Mouse (Mus musculus): ENCODE measurements around the gene Plxdc2. TPM values are rescaled to one million over a fixed set of nuclear protein-coding genes. Genes with fewer than 3 reads are reported as not detected.

Gene Plxdc2
- polyA plus RNA-seq, 1 experiment: 19.9 TPM

- Histone ChIP-seq H3K27ac (replicated peaks; ENCODE audit: low read depth, low read length) (no peak overlapping the region), H3K4me1 (ENCODE audit: control insufficient read depth, insufficient read depth, insufficient read length, low read length) (no peaks in the 10 kb centered on the region), H3K4me3 (ENCODE audit: insufficient read depth, low read depth, low read length) (no peak overlapping the region)
These were observed 114.0 kb downstream of the Plxdc2 start for GRCm38 (mm10) chr2:16470099-16470498.

GRCm38 (mm10) chr2:16483943-16484342 lies 127.8 kb downstream of the Plxdc2 start:
- H3K4me1 ChIP-seq (ENCODE audit: control insufficient read depth, insufficient read depth, insufficient read length, low read length): no peaks in the 10 kb centered on the region
- H3K4me3 ChIP-seq (ENCODE audit: insufficient read depth, low read depth, low read length): no peak overlapping the region
- H3K27ac ChIP-seq (replicated peaks; ENCODE audit: low read depth, low read length): no peak overlapping the region

GRCm38 (mm10) chr2:16485970-16486369 lies 129.9 kb downstream of the Plxdc2 start:
- no peak overlapping the region for H3K4me3 ChIP-seq (ENCODE audit: insufficient read depth, low read depth, low read length)
- no peak overlapping the region for H3K27ac ChIP-seq (replicated peaks; ENCODE audit: low read depth, low read length)
- no peaks in the 10 kb centered on the region for H3K4me1 ChIP-seq (ENCODE audit: control insufficient read depth, insufficient read depth, insufficient read length, low read length)

- Histone ChIP-seq H3K4me1 (ENCODE audit: control insufficient read depth, insufficient read depth, insufficient read length, low read length) (no peaks in the 10 kb centered on the region), H3K4me3 (ENCODE audit: insufficient read depth, low read depth, low read length) (no peak overlapping the region), H3K27ac (replicated peaks; ENCODE audit: low read depth, low read length) (no peak overlapping the region; the same call in 1 of the 2 replicates)
These were observed 135.1 kb downstream of the Plxdc2 start for GRCm38 (mm10) chr2:16491242-16491641.

GRCm38 (mm10) chr2:16502843-16503242 lies 146.7 kb downstream of the Plxdc2 start:
- Histone ChIP-seq H3K4me3 (ENCODE audit: insufficient read depth, low read depth, low read length) (no peak overlapping the region), H3K4me1 (ENCODE audit: control insufficient read depth, insufficient read depth, insufficient read length, low read length) (no peaks in the 10 kb centered on the region), H3K27ac (replicated peaks; ENCODE audit: low read depth, low read length) (no peak overlapping the region)

- Histone ChIP-seq H3K4me1 (ENCODE audit: control insufficient read depth, insufficient read depth, insufficient read length, low read length) (no peaks in the 10 kb centered on the region), H3K4me3 (ENCODE audit: insufficient read depth, low read depth, low read length) (no peak overlapping the region), H3K27ac (replicated peaks; ENCODE audit: low read depth, low read length) (no peak overlapping the region)
These were observed 151.6 kb downstream of the Plxdc2 start for GRCm38 (mm10) chr2:16507540-16508230.

GRCm38 (mm10) chr2:16518148-16518547 lies 162.0 kb downstream of the Plxdc2 start:
- H3K4me3 ChIP-seq (ENCODE audit: insufficient read depth, low read depth, low read length): no peak overlapping the region
- H3K4me1 ChIP-seq (ENCODE audit: control insufficient read depth, insufficient read depth, insufficient read length, low read length): no peaks in the 10 kb centered on the region
- no peak overlapping the region for H3K27ac ChIP-seq (replicated peaks; ENCODE audit: low read depth, low read length)

GRCm38 (mm10) chr2:16523427-16523826 lies 167.3 kb downstream of the Plxdc2 start:
- Histone ChIP-seq H3K4me1 (ENCODE audit: control insufficient read depth, insufficient read depth, insufficient read length, low read length) (no peaks in the 10 kb centered on the region), H3K27ac (replicated peaks; ENCODE audit: low read depth, low read length) (no peak overlapping the region), H3K4me3 (ENCODE audit: insufficient read depth, low read depth, low read length) (no peak overlapping the region)

GRCm38 (mm10) chr2:16532244-16532643 lies 176.1 kb downstream of the Plxdc2 start:
- Histone ChIP-seq H3K27ac (replicated peaks; ENCODE audit: low read depth, low read length) (no peak overlapping the region), H3K4me1 (ENCODE audit: control insufficient read depth, insufficient read depth, insufficient read length, low read length) (no peaks in the 10 kb centered on the region), H3K4me3 (ENCODE audit: insufficient read depth, low read depth, low read length) (no peak overlapping the region)

- no peak overlapping the region for H3K27ac ChIP-seq (replicated peaks; ENCODE audit: low read depth, low read length)
- H3K4me1 ChIP-seq (ENCODE audit: control insufficient read depth, insufficient read depth, insufficient read length, low read length): no peaks in the 10 kb centered on the region
- H3K4me3 ChIP-seq (ENCODE audit: insufficient read depth, low read depth, low read length): no peak overlapping the region
These were observed 178.5 kb downstream of the Plxdc2 start for GRCm38 (mm10) chr2:16534566-16534965.

GRCm38 (mm10) chr2:16541226-16541625 lies 185.1 kb downstream of the Plxdc2 start:
- Histone ChIP-seq H3K4me1 (ENCODE audit: control insufficient read depth, insufficient read depth, insufficient read length, low read length) (no peaks in the 10 kb centered on the region), H3K4me3 (ENCODE audit: insufficient read depth, low read depth, low read length) (no peak overlapping the region), H3K27ac (replicated peaks; ENCODE audit: low read depth, low read length) (no peak overlapping the region)

GRCm38 (mm10) chr2:16545207-16545606 lies 189.1 kb downstream of the Plxdc2 start:
- H3K4me1 ChIP-seq (ENCODE audit: control insufficient read depth, insufficient read depth, insufficient read length, low read length): no peaks in the 10 kb centered on the region
- no peak overlapping the region for H3K4me3 ChIP-seq (ENCODE audit: insufficient read depth, low read depth, low read length)
- H3K27ac ChIP-seq (replicated peaks; ENCODE audit: low read depth, low read length): no peak overlapping the region

GRCm38 (mm10) chr2:16559287-16559686 lies 203.2 kb downstream of the Plxdc2 start:
- Histone ChIP-seq H3K4me1 (ENCODE audit: control insufficient read depth, insufficient read depth, insufficient read length, low read length) (no peaks in the 10 kb centered on the region), H3K27ac (replicated peaks; ENCODE audit: low read depth, low read length) (no peak overlapping the region), H3K4me3 (ENCODE audit: insufficient read depth, low read depth, low read length) (no peak overlapping the region)

- Histone ChIP-seq H3K4me3 (ENCODE audit: insufficient read depth, low read depth, low read length) (no peak overlapping the region), H3K4me1 (ENCODE audit: control insufficient read depth, insufficient read depth, insufficient read length, low read length) (no peaks in the 10 kb centered on the region), H3K27ac (replicated peaks; ENCODE audit: low read depth, low read length) (no peak overlapping the region)
These were observed 212.2 kb downstream of the Plxdc2 start for GRCm38 (mm10) chr2:16568263-16568662.

GRCm38 (mm10) chr2:16571169-16571751 lies 215.2 kb downstream of the Plxdc2 start:
- Histone ChIP-seq H3K27ac (replicated peaks; ENCODE audit: low read depth, low read length) (no peak overlapping the region), H3K4me3 (ENCODE audit: insufficient read depth, low read depth, low read length) (no peak overlapping the region), H3K4me1 (ENCODE audit: control insufficient read depth, insufficient read depth, insufficient read length, low read length) (no peaks in the 10 kb centered on the region)

- Histone ChIP-seq H3K27ac (replicated peaks; ENCODE audit: low read depth, low read length) (no peak overlapping the region), H3K4me3 (ENCODE audit: insufficient read depth, low read depth, low read length) (no peak overlapping the region), H3K4me1 (ENCODE audit: control insufficient read depth, insufficient read depth, insufficient read length, low read length) (no peaks in the 10 kb centered on the region)
These were observed 220.5 kb downstream of the Plxdc2 start for GRCm38 (mm10) chr2:16576566-16576965.
